Mouse (Mus musculus) kidney, embryonic 14.5 days (tissue): ENCODE results near the gene Rnf227. TPM values are rescaled to one million over a fixed set of nuclear protein-coding genes. Genes with fewer than 3 reads are reported as not detected.

Experiments used
- ATAC-seq: fragments of 200-750 bp; cut with Nextera tagmentation; 2 replicates; pipeline ENCODE4 v1.8.0; 2017; ENCODE audit warnings: moderate number of reproducible peaks, mild to moderate bottlenecking, moderate TSS enrichment, moderate library complexity; ENCODE audit not compliant: low FRiP score, low TSS enrichment
- H3K27ac ChIP-seq: fragments of 300-500 bp; sonication (generic); 2 replicates; pipeline ENCODE4 v1.5.1; 2014; ENCODE audit warnings: low read depth, mild to moderate bottlenecking, low read length, moderate library complexity, mixed read lengths
- H3K27me3 ChIP-seq: fragments of 300-500 bp; sonication (generic); 2 replicates; pipeline ENCODE4 v1.6.1; 2014; ENCODE audit warnings: mild to moderate bottlenecking, low read length; ENCODE audit not compliant: control insufficient read depth, insufficient read depth
- H3K36me3 ChIP-seq: fragments of 300-500 bp; sonication (generic); 2 replicates; pipeline ENCODE4 v1.6.1; 2014; ENCODE audit warnings: low read length, mixed read lengths; ENCODE audit not compliant: control insufficient read depth, insufficient read depth
- H3K4me1 ChIP-seq: fragments of 300-500 bp; sonication (generic); 2 replicates; pipeline ENCODE4 v1.6.1; 2014; ENCODE audit warnings: low read length, mixed read lengths; ENCODE audit not compliant: control insufficient read depth, insufficient read depth
- H3K4me2 ChIP-seq: fragments of 300-500 bp; sonication (generic); replicated peaks from 2 replicates; pipeline ENCODE4 v1.6.1; 2014; ENCODE audit warnings: low read depth, mild to moderate bottlenecking, low read length
- H3K4me3 ChIP-seq: fragments of 300-500 bp; sonication (generic); 2 replicates; pipeline ENCODE4 v1.5.1; 2014; ENCODE audit warnings: mild to moderate bottlenecking, low read length
- H3K9ac ChIP-seq: fragments of 300-500 bp; sonication (generic); 2 replicates; pipeline ENCODE4 v1.6.1; 2014; ENCODE audit warnings: low read depth, mild to moderate bottlenecking, low read length, moderate library complexity
- H3K9me3 ChIP-seq: fragments of 300-500 bp; sonication (generic); 2 replicates; pipeline ENCODE4 v1.6.1; 2016; ENCODE audit warnings: low read length; ENCODE audit not compliant: control insufficient read depth
- WGBS: fragments of 180-500 bp; shearing (Covaris S2); extraction: QIAGEN DNeasy Blood & Tissue Kit; methylation state at CpG from one replicate; pipeline ENCODE4 v1.1.7; 2014; 5-methylcytosine and 5-hydroxymethylcytosine counted together
- polyA plus RNA-seq: library from polyadenylated mRNA; unstranded; fragments of >200 nt; fragmentation: Nextera tagmentation; extraction: Ambion mirVana; gene quantifications from 2 replicates; pipeline ENCODE4 v1.2.1, GENCODE M21; 2014

Gene Rnf227
- polyA plus RNA-seq, 1 experiment from 2014 or later, result 16.4 TPM

GRCm38 (mm10) chr11:69384979-69385378 lies 44.7 kb downstream of the Rnf227 start:
- H3K27me3 ChIP-seq, result no peaks in the 10 kb centered on the region
- H3K9ac ChIP-seq, result no peak overlapping the region
- no peak overlapping the region for H3K4me3 ChIP-seq
- WGBS, result 72% methylated on average over 6 of the region's 6 CpGs
- no peak overlapping the region for H3K4me2 ChIP-seq
- no peak overlapping the region for H3K27ac ChIP-seq
- peaks cover 11% of the 10 kb centered on the region; the same call in 1 of the 2 replicates for H3K36me3 ChIP-seq
- ATAC-seq, result no peak
- H3K4me1 ChIP-seq, result peaks cover 4% of the 10 kb centered on the region; the same call in 1 of the 2 replicates
- H3K9me3 ChIP-seq, result no peaks in the 10 kb centered on the region

DNA sequence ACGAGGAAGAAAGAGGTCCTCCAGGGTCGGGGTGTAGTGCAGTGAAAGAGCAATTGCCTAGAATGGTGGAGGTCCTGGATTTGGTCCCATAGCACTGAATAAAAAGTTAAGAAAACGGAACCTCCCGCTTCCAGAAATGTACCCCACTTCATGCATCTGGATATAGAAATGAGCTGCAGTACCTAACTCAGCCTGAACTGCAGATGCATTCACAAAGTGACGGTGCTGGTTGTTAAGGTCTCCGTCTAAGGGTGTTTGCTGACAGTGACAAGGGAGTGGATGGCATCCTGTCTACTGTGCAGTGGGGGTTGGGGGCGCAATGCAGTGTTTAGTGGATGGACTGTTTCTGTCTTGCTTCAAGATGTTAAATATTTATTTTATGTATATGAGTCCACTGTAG lies 46.5 kb downstream of the Rnf227 start:
- H3K9me3 ChIP-seq, result no peaks in the 10 kb centered on the region
- no peak overlapping the region for H3K4me2 ChIP-seq
- H3K9ac ChIP-seq, result no peak overlapping the region
- H3K36me3 ChIP-seq, result peaks cover 5% of the 10 kb centered on the region; the same call in 1 of the 2 replicates
- H3K27ac ChIP-seq, result no peak overlapping the region
- ATAC-seq, result no peak
- peaks cover 7% of the 10 kb centered on the region; the same call in 1 of the 2 replicates for H3K4me1 ChIP-seq
- WGBS, result 79% methylated on average over 7 of the region's 7 CpGs
- no peak overlapping the region for H3K4me3 ChIP-seq
- no peaks in the 10 kb centered on the region for H3K27me3 ChIP-seq

DNA sequence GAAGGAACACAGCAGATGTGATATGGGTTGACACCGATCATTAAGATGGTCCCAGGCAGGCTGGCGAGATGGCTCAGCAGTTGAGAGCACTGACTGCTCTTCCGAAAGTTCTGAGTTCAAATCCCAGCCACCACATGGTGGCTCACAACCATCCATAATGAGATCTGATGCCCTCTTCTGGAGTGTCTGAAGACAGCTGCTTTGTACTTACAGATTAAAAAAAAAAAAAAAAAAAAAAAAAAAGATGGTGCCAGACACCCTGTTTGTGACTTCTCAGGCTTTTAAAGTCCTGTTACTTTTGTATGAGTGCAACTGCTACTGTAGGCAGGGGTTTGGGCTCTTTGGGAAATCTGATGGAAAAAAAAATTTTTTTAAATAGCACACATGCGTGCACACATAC lies 48.4 kb downstream of the Rnf227 start:
- no peaks in the 10 kb centered on the region for H3K27me3 ChIP-seq
- no peak overlapping the region for H3K9ac ChIP-seq
- 98% methylated on average over 4 of the region's 4 CpGs for WGBS
- no peak overlapping the region for H3K4me2 ChIP-seq
- ATAC-seq, result no peak
- H3K36me3 ChIP-seq, result peaks cover 3% of the 10 kb centered on the region; the same call in 1 of the 2 replicates
- no peaks in the 10 kb centered on the region for H3K9me3 ChIP-seq
- peaks cover 7% of the 10 kb centered on the region; the same call in 1 of the 2 replicates for H3K4me1 ChIP-seq
- no peak overlapping the region for H3K4me3 ChIP-seq
- H3K27ac ChIP-seq, result no peak overlapping the region

DNA sequence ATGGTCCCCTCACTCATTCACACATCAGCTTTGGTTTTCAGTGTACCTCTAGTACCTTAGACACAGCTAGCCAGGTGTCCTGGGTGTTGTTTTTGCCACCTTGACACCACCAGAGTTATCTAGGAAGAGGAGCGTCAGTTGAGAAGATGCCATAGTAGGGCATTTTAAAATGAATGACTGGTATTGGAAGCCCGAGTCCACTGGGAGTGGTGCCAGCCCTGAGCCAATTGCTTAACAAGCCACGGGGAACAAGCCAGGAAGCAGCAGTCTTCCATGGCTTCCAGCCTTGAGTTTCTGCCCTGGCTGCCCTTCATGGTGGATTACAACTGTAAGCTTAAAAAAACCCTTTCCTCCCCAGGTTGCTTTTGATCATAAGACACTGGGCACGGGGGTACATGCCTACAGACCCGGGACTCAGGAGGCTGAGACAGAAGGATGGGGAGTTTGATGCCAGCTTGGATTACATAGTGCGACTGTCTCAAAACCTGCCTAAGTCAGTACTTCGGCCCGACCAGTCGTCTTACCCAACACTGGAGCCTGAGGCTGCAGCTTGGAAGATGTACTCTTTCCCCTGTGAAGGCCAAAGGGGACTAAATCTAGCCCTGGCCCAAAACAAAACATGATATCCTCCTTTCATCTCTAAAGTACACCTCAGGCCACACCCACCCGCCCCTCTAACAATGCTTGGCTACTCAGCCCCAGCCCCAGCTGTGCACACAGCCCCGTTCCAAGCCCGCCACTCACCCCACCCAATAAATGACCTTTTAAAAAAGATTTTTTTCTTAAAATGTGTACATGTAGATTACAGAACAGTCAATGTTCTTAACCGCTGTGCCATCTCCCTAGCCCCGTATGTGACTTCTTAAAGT lies 49.5 kb downstream of the Rnf227 start:
- Histone ChIP-seq H3K9me3 (no peaks in the 10 kb centered on the region), H3K4me2 (no peak overlapping the region), H3K27me3 (no peaks in the 10 kb centered on the region), H3K4me1 (peaks cover 10% of the 10 kb centered on the region; the same call in 1 of the 2 replicates), H3K4me3 (no peak overlapping the region), H3K36me3 (peaks cover 3% of the 10 kb centered on the region; the same call in 1 of the 2 replicates), H3K9ac (no peak overlapping the region), H3K27ac (no peak overlapping the region)
- 0 out of 2 replicates have a peak, but pooled peaks have one; percentile 29 for ATAC-seq
- 58% methylated on average over 14 of the region's 14 CpGs for WGBS

- Histone ChIP-seq H3K4me2 (no peak overlapping the region), H3K27ac (no peak overlapping the region), H3K27me3 (no peaks in the 10 kb centered on the region), H3K4me3 (no peak overlapping the region), H3K36me3 (peaks cover 3% of the 10 kb centered on the region; the same call in 1 of the 2 replicates), H3K9ac (no peak overlapping the region), H3K9me3 (no peaks in the 10 kb centered on the region), H3K4me1 (peaks cover 10% of the 10 kb centered on the region; the same call in 1 of the 2 replicates)
- ATAC-seq, result 0 out of 2 replicates have a peak, but pooled peaks have one; percentile 28
- WGBS, result 51% methylated on average over 10 of the region's 10 CpGs
These were observed 50.3 kb downstream of the Rnf227 start for GRCm38 (mm10) chr11:69390400-69391034.

Other genes with a start within 250 kb of the Rnf227 start
- gene Per1, start 245.2 kb upstream of the Rnf227 start, polyA plus RNA-seq, result 6.1 and 8.9 TPM in 2 replicates
- gene Hes7, start 220.1 kb upstream of the Rnf227 start, polyA plus RNA-seq, result 0.23 and 0.41 TPM in 2 replicates
- 0.11 and 0.43 TPM in 2 replicates for gene 9130213A22Rik, start 217.9 kb upstream of the Rnf227 start, polyA plus RNA-seq
- 0.54 and 1.1 TPM in 2 replicates for gene Aloxe3, start 214.6 kb upstream of the Rnf227 start, polyA plus RNA-seq
- gene Alox12b, start 183.5 kb upstream of the Rnf227 start, polyA plus RNA-seq, result 0.23 and 0.28 TPM in 2 replicates
- gene Alox8, start 142.6 kb upstream of the Rnf227 start, polyA plus RNA-seq, result 0.24 and 0.36 TPM in 2 replicates
- gene Gucy2e, start 103.4 kb upstream of the Rnf227 start, polyA plus RNA-seq, result 0.07 and 0.11 TPM in 2 replicates
- 18.4 and 20.1 TPM in 2 replicates for gene Cntrob, start 16.7 kb upstream of the Rnf227 start, polyA plus RNA-seq
- gene Trappc1, start 16.5 kb upstream of the Rnf227 start, polyA plus RNA-seq, result 175 and 217 TPM in 2 replicates
- 1.4 and 3.2 TPM in 2 replicates for gene Kcnab3, start 14.2 kb upstream of the Rnf227 start, polyA plus RNA-seq
- 56.7 and 59.7 TPM in 2 replicates for gene Chd3, start 28.9 kb downstream of the Rnf227 start, polyA plus RNA-seq
- 172 and 221 TPM in 2 replicates for gene Naa38, start 55.0 kb downstream of the Rnf227 start, polyA plus RNA-seq
- 11.1 and 23.9 TPM in 2 replicates for gene Cyb5d1, start 55.2 kb downstream of the Rnf227 start, polyA plus RNA-seq
- 36.8 and 39.6 TPM in 2 replicates for gene Tmem88, start 57.8 kb downstream of the Rnf227 start, polyA plus RNA-seq
- gene Kdm6b, start 73.2 kb downstream of the Rnf227 start, polyA plus RNA-seq, result 36.1 and 37.4 TPM in 2 replicates
- 0.87 and 1.5 TPM in 2 replicates for gene Dnah2, start 208.6 kb downstream of the Rnf227 start, polyA plus RNA-seq
- gene Efnb3, start 219.7 kb downstream of the Rnf227 start, polyA plus RNA-seq, result 3.9 and 9.0 TPM in 2 replicates
- 26.9 and 31.9 TPM in 2 replicates for gene Wrap53, start 239.8 kb downstream of the Rnf227 start, polyA plus RNA-seq
- gene Trp53, start 239.9 kb downstream of the Rnf227 start, polyA plus RNA-seq, result 214 and 219 TPM in 2 replicates